Comparison of ENCODE assay signal across 28 mouse cellular contexts in the genomic region with DNA sequence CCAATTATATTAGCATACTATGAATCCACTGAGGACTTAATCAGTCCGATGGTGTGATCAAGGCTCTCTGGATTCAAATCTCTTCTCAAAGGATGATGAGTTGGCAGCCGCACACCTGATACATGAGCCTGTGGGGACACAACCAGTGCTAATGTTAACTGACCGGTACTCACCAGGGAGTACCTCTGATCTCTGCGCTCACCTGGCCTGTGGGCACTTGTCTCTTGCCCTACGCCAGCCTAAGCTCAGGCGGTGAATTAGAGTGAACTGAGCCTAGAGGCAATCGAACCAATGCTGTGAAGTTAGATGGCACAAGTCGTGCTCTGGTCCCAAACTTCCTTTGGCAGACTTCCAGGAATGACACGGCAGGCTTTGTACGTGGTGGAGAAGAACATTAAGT. TPM values are rescaled to one million over a fixed set of nuclear protein-coding genes. Genes with fewer than 3 reads are reported as not detected.
DNase-seq lines count a peak whose midpoint lies in the region; ATAC-seq and TF ChIP-seq lines count a peak whose summit lies in the region.
"Had no signal": no experiment of that assay in that cellular context is flagged by ENCODE, and none has a peak within 500 bp of the region (broad histone marks: within the 10 kb centered on the region; RNA-seq: fewer than 3 reads in every experiment).

No protein-coding gene starts in this region.

- no peaks in the 10 kb centered on the region for H3K36me3 ChIP-seq in hindbrain, embryonic 13.5 days
- H3K36me3 ChIP-seq in hindbrain, embryonic 14.5 days (replicated peaks; ENCODE audit: control insufficient read depth, insufficient read depth), result no peaks in the 10 kb centered on the region
- no peaks in the 10 kb centered on the region for H3K36me3 ChIP-seq in midbrain, embryonic 14.5 days (ENCODE audit: control insufficient read depth, insufficient read depth, low read length)
- no peaks in the 10 kb centered on the region for H3K36me3 ChIP-seq in midbrain, embryonic 15.5 days (replicated peaks)
- H3K36me3 ChIP-seq: embryonic facial prominence, embryonic 10.5 days; embryonic facial prominence, embryonic 13.5 days; forebrain, embryonic 12.5 days; heart, embryonic 10.5 days; heart, embryonic 13.5 days; hindbrain, embryonic 12.5 days had no signal

- no peak overlapping the region for H3K4me2 ChIP-seq in hindbrain, embryonic 13.5 days
- H3K4me2 ChIP-seq in hindbrain, embryonic 14.5 days (replicated peaks), result no peak overlapping the region
- H3K4me2 ChIP-seq in midbrain, embryonic 14.5 days (ENCODE audit: low read length), result no peak overlapping the region
- no peak overlapping the region for H3K4me2 ChIP-seq in midbrain, embryonic 15.5 days
- H3K4me2 ChIP-seq: embryonic facial prominence, embryonic 13.5 days; forebrain, embryonic 12.5 days; heart, embryonic 13.5 days; hindbrain, embryonic 12.5 days had no signal

- WGBS in hindbrain, embryonic 13.5 days, result 77% methylated on average over 10 of the region's 10 CpGs
- 76% methylated on average over 10 of the region's 10 CpGs for WGBS in hindbrain, embryonic 14.5 days
- 77% methylated on average over 10 of the region's 10 CpGs for WGBS in midbrain, embryonic 14.5 days
- 79% methylated on average over 10 of the region's 10 CpGs for WGBS in midbrain, embryonic 15.5 days

- ATAC-seq in hindbrain, embryonic 13.5 days (ENCODE audit: low FRiP score), result 0 out of 2 replicates have a peak, but pooled peaks have one; percentile 54
- ATAC-seq in hindbrain, embryonic 14.5 days (ENCODE audit: low FRiP score), result no peak
- no peak for ATAC-seq in midbrain, embryonic 14.5 days (ENCODE audit: low FRiP score, low TSS enrichment)
- no peak for ATAC-seq in midbrain, embryonic 15.5 days (replicated peaks)
- ATAC-seq: CD4-positive, CD25-positive, alpha-beta regulatory T cell, adult 4 months; forebrain, embryonic 16.5 days had no signal

- H3K4me3 ChIP-seq in hindbrain, embryonic 13.5 days, result no peak overlapping the region
- no peak overlapping the region for H3K4me3 ChIP-seq in hindbrain, embryonic 14.5 days (replicated peaks; ENCODE audit: low read length)
- H3K4me3 ChIP-seq in midbrain, embryonic 14.5 days (replicated peaks; ENCODE audit: low read depth, low read length), result no peak overlapping the region
- no peak overlapping the region for H3K4me3 ChIP-seq in midbrain, embryonic 15.5 days
- H3K4me3 ChIP-seq: embryonic facial prominence, embryonic 10.5 days; embryonic facial prominence, embryonic 13.5 days; erythroblast, embryonic 14.5 days; forebrain, embryonic 12.5 days; gastrocnemius, adult 2 months; heart, embryonic 10.5 days; heart, embryonic 13.5 days; hindbrain, embryonic 12.5 days had no signal

- no peak for TF ChIP-seq POLR2A in brain, embryonic 14.5 days (IDR thresholded peaks at IDR 0.05; ENCODE audit: borderline replicate concordance, extremely low read depth, insufficient read depth, insufficient read length, poor library complexity, severe bottlenecking)

- H3K9me3 ChIP-seq in hindbrain, embryonic 13.5 days, result no peaks in the 10 kb centered on the region
- no peaks in the 10 kb centered on the region for H3K9me3 ChIP-seq in hindbrain, embryonic 14.5 days (ENCODE audit: control insufficient read depth, low read length)
- H3K9me3 ChIP-seq in midbrain, embryonic 14.5 days (ENCODE audit: control insufficient read depth, low read length), result no peaks in the 10 kb centered on the region
- no peaks in the 10 kb centered on the region for H3K9me3 ChIP-seq in midbrain, embryonic 15.5 days
- H3K9me3 ChIP-seq: embryonic facial prominence, embryonic 10.5 days; embryonic facial prominence, embryonic 13.5 days; forebrain, embryonic 12.5 days; heart, embryonic 10.5 days; heart, embryonic 13.5 days; hindbrain, embryonic 12.5 days had no signal

- H3K27ac ChIP-seq in hindbrain, embryonic 13.5 days, result no peak overlapping the region
- no peak overlapping the region for H3K27ac ChIP-seq in hindbrain, embryonic 14.5 days
- H3K27ac ChIP-seq in midbrain, embryonic 14.5 days (replicated peaks; ENCODE audit: low read depth, low read length), result no peak overlapping the region
- H3K27ac ChIP-seq in midbrain, embryonic 15.5 days, result no peak overlapping the region
- H3K27ac ChIP-seq: embryonic facial prominence, embryonic 10.5 days; embryonic facial prominence, embryonic 13.5 days; forebrain, embryonic 12.5 days; gastrocnemius, adult 2 months; heart, embryonic 10.5 days; heart, embryonic 13.5 days; hindbrain, embryonic 12.5 days had no signal

- H3K9ac ChIP-seq in hindbrain, embryonic 13.5 days, result no peak overlapping the region
- no peak overlapping the region for H3K9ac ChIP-seq in hindbrain, embryonic 14.5 days
- no peak overlapping the region for H3K9ac ChIP-seq in midbrain, embryonic 14.5 days (replicated peaks; ENCODE audit: low read length)
- no peak overlapping the region for H3K9ac ChIP-seq in midbrain, embryonic 15.5 days
- H3K9ac ChIP-seq: embryonic facial prominence, embryonic 13.5 days; forebrain, embryonic 12.5 days; heart, embryonic 13.5 days; hindbrain, embryonic 12.5 days had no signal

- no peaks in the 10 kb centered on the region for H3K4me1 ChIP-seq in hindbrain, embryonic 13.5 days (replicated peaks)
- no peaks in the 10 kb centered on the region for H3K4me1 ChIP-seq in hindbrain, embryonic 14.5 days (replicated peaks; ENCODE audit: control insufficient read depth, insufficient read depth, low read length)
- H3K4me1 ChIP-seq in midbrain, embryonic 14.5 days (ENCODE audit: control insufficient read depth, insufficient read depth, low read length), result no peaks in the 10 kb centered on the region
- no peaks in the 10 kb centered on the region for H3K4me1 ChIP-seq in midbrain, embryonic 15.5 days
- H3K4me1 ChIP-seq: embryonic facial prominence, embryonic 10.5 days; embryonic facial prominence, embryonic 13.5 days; forebrain, embryonic 12.5 days; heart, embryonic 10.5 days; heart, embryonic 13.5 days; hindbrain, embryonic 12.5 days had no signal

- H3K27me3 ChIP-seq in hindbrain, embryonic 13.5 days, result 0 out of 2 replicates have a peak, but pooled peaks cover 5% of the 10 kb centered on the region
- H3K27me3 ChIP-seq in hindbrain, embryonic 14.5 days (ENCODE audit: control insufficient read depth, insufficient read depth, low read length), result no peaks in the 10 kb centered on the region
- no peaks in the 10 kb centered on the region for H3K27me3 ChIP-seq in midbrain, embryonic 14.5 days (ENCODE audit: control insufficient read depth, insufficient read depth, low read length)
- no peaks in the 10 kb centered on the region for H3K27me3 ChIP-seq in midbrain, embryonic 15.5 days (replicated peaks)
- H3K27me3 ChIP-seq: forebrain, embryonic 12.5 days; hindbrain, embryonic 12.5 days had no signal

- no peak for DNase-seq in hindbrain, embryonic 14.5 days (ENCODE audit: low spot score)
- peak; percentile 15 for DNase-seq in midbrain, embryonic 14.5 days
- DNase-seq in brain, embryonic 14.5 days (ENCODE audit: low read depth), result peak; percentile 17
- DNase-seq in layer of hippocampus, adult 8-10 months (ENCODE audit: low spot score in 2 of 2), result no peak
- DNase-seq: adrenal gland, adult 2 months; adrenal gland, postnatal 14 days; cerebellum, adult 11-12 months; cerebellum, adult 8-10 months; cerebellum, postnatal 36 days; embryo, embryonic 11 days; gastrocnemius, adult 2 months; gastrocnemius, postnatal 14 days; heart, adult 18-20 months; heart, postnatal 14 days; heart, postnatal 4 days had no signal

- no peak for TF ChIP-seq CTCF in brain, embryonic 14.5 days (IDR thresholded peaks at IDR 0.05; ENCODE audit: borderline replicate concordance, extremely low read depth, insufficient read depth, insufficient read length)

RNA-seq across cellular contexts. Expression of a gene that starts 9.4 kb away (rescaled TPM):
- 26.4 and 26.6 TPM in 2 replicates for polyA plus RNA-seq in hindbrain, embryonic 13.5 days (2015; fragmentation: Nextera tagmentation; extraction: Ambion mirVana)
- 28.7 and 30.6 TPM in 2 replicates for polyA plus RNA-seq in hindbrain, embryonic 14.5 days (2014; fragmentation: Nextera tagmentation; extraction: Ambion mirVana)
- 30.2 and 36.3 TPM in 2 replicates for polyA plus RNA-seq in midbrain, embryonic 14.5 days (2014; fragmentation: Nextera tagmentation; extraction: Ambion mirVana)
- 32.8 and 34.1 TPM in 2 replicates for polyA plus RNA-seq in midbrain, embryonic 15.5 days (2015; fragmentation: Nextera tagmentation; extraction: Ambion mirVana)
- polyA plus RNA-seq in brain, embryonic 14.5 days (2012; rRNA removed), result 31.4 and 46.6 TPM in 2 replicates
- total RNA-seq in layer of hippocampus, adult 8-10 months (2022), result 100 to 1,000 TPM; 108 to 119 (median 115) TPM
- total RNA-seq: heart, adult 18-20 months; heart, postnatal 14 days; heart, postnatal 4 days; MEL had no signal
- polyA plus RNA-seq: C2C12; CD4-positive, CD25-positive, alpha-beta regulatory T cell, adult 4 months; erythroblast, embryonic 14.5 days had no signal

Comparison
In these comparisons a context has a peak if more than half of its experiments do, and no peak if none do; other contexts are left out.
1. DNase-seq: peak in midbrain, embryonic 14.5 days (single experiment) and brain, embryonic 14.5 days (single experiment); none in hindbrain, embryonic 14.5 days (single experiment) and layer of hippocampus, adult 8-10 months (0 of 2).